Mouse (Mus musculus) ES-Bruce4 (cell line): ENCODE data around the gene Csmd2.

Experiments used
- CTCF ChIP-seq: IDR thresholded peaks from one replicate; pipeline ENCODE4 v1.8.1; 2011; ENCODE audit warnings: low read depth, low read length
- POLR2A ChIP-seq: IDR thresholded peaks from one replicate; pipeline ENCODE4 v1.8.1; 2011; ENCODE audit warnings: low read length; ENCODE audit not compliant: insufficient read depth

DNA sequence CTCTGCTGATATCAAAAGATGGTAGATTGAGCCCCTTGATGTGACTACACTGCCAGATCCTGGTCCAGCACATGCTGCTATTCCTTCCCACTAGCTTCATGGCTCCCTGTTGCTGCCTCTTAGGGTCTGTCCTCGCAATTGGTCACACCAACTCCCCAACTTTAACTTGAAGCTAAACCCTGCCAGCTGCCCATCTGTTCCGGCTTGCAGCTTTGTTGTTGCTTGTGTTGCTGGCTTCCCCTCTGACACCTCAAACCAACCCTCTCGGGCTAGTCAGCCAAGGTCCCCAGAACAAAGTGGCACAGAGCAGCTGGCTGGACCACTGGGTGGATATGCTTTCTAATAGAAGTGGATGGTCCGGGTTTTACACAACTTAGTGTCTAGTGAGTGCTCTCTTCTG is 339.1 kb downstream of the Csmd2 start:
- TF ChIP-seq POLR2A (no peak), CTCF (no peak)
